Mouse (Mus musculus) left cerebral cortex, adult 8-10 months (tissue): Measurements from ENCODE around the gene Mtus2. TPM values are rescaled to one million over a fixed set of nuclear protein-coding genes. Genes with fewer than 3 reads are reported as not detected.

Experiments
- DNase-seq, 2 experiments: peaks; one replicate each; pipeline ENCODE4 v3.0.0; 2022; ENCODE audit warnings: low spot score in 2 of 2
- total RNA-seq, 4 experiments: library from RNA; stranded (reverse); gene quantifications; 2 replicates each; pipeline ENCODE4 v1.2.4; 2022

Gene Mtus2
- total RNA-seq, 4 experiments from 2014 or later, result 36.6 to 43.1 (median 39.3) TPM

DNA sequence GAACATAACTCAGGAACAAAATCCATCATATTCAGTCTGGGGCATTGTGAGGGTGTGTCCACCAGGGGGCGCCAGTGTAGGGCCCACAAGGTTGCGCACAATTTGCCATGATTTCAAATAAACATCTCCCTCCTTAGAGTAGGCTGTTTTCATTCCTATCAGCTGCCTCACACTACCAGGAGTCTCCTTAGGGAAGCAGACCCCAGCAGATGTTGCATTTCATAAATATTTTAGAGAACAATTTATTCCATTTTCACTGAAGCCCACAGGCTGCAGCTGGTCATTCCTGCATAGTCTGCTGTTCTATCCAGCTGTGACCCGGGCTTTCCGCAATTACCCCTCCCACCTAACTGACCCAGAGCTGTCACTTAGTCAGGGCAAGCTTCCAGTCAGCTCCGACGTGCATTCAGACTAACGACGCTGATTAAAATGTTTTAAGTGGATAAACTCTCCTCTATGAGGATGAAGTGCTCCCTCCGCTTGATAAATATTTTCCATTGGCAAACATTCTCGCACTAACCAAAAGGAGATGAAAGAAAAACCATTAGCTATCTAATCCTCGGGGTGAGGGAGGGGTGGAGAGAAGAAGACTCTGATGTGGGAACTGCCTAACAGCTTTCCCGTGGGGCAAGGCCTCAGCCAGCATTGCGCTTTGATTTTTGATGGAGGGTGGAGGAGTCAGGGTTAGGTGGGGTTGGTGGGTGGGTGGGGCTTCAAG is 223.6 kb downstream of the Mtus2 start:
- no peak for DNase-seq

DNA sequence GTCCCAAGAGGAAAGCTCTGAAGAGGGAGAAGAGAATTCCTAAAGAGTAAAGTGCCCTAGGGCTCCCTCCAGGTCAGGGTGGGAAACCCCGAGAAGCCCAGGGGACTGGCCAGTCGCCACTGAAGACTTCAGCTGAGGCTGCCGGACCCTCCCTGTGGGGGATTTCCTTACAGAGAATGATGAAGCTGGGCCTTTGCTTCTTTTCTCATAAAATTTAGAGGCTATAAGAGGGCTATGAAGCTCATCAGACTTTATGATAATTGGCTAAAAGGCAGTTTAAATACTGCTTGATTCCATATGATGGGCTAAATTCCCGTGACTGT is 224.1 kb downstream of the Mtus2 start:
- no peak for DNase-seq

DNA sequence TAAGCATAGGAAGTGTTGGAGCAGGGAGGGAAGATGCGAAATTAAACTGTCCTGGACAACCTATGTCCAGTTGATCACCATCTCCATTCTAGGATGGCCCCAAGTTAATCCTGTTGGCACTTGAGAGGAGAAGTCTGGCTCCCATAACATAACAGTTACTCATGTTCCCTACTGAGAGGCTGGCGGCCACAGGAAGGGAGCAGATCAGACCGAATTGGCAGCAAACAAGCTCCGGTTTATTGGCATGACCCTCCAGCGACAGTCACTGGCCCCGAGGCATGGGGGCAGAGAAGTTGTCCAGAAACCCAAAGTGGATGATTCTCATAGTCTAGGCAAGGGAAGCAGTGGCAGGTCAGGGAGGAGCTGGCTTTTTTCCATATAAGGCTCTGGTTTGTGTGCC is 224.8 kb downstream of the Mtus2 start:
- no peak for DNase-seq

DNA sequence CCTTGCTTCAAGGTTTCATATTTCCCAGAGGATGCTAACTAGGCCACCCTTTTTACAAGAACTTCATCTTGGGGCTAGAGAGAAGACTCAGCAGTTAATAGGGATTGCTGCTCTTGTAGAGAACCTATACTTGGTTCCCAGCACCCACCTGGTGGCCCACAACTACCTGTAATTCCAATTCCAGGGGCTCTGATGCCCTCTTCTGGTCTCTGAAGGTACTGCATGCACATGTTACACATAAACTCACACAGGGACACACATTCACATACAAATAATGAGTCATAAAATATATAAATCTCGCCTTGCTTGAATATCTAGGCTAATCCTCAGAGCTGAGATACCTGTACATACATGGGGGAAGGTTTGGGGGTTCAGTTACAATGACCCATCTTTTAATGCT is 228.8 kb downstream of the Mtus2 start:
- no peak for DNase-seq

DNA sequence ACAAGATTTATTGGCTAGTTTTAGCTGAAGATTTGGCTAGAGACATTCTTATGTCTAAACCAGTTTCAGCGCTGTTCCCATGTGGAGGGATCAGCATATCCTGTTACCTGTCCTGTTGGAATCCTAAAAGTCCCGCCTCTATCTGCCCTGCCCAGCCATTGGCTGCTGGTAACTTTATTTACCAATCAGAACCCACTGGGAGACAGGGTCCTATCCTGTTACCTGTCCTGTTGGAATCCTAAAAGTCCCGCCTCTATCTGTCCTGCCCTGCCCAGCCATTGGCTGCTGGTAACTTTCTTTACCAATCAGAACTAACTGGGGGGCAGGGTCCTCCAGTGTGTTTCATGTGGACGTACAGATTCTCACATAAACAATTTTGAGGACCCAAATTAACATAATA is 234.3 kb downstream of the Mtus2 start:
- DNase-seq, result no peak

DNA sequence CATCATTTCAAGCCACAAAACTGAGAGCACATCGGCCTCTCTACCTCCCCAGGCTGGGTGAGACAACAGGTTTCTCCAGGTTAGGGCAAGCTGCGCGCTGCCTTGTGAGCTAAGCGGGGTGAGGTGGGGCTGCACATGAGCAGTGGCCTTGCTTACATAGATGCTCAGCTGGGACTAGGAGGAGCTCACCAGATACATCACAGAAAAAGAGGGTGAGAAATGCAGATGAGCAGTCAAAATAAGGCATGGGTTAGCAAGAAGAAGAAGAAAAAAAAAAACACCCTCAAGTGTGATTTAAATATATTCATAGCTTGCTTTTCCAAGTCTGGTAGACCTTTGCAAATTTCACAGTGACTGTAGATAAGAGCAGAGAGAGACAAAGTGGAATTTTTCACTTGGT is 254.7 kb downstream of the Mtus2 start:
- no peak for DNase-seq

DNA sequence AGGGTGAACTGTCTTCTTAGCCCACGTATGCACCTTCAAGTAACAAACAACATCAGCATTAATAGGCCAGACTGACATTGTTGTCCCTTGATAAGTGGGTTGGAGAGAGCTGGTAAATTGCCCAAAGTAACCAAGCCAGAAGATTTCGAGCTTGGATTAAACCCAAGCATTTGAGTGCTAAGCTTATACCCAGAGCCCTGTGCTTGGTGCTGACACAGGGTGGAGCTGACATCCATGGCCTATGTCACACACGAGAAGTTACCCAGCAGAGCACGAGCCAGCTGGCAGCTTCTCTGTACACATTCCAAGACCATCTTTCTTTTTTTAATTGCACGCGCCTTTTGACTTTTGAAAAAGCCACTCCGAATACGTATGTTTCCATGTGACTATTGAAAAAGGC is 259.7 kb downstream of the Mtus2 start:
- DNase-seq, result no peak

DNA sequence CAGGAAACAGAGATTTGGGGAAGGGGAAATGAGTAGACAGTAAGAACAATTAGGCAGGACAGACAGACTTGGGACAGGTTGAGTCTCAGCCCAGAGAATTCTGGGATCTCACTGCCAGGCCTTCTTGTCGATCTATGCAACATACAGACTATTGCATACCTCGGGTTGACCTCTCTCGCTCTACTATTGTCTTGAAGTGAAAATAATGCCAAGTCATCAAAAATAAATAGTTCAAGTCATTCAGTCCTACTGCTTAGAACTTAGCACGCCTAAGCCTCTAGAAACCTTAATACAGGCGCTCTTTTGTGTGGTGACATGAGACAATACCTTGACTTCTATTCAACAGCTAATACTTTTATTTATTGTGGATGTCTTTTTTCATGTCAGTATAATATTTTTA is 265.8 kb downstream of the Mtus2 start:
- no peak for DNase-seq

DNA sequence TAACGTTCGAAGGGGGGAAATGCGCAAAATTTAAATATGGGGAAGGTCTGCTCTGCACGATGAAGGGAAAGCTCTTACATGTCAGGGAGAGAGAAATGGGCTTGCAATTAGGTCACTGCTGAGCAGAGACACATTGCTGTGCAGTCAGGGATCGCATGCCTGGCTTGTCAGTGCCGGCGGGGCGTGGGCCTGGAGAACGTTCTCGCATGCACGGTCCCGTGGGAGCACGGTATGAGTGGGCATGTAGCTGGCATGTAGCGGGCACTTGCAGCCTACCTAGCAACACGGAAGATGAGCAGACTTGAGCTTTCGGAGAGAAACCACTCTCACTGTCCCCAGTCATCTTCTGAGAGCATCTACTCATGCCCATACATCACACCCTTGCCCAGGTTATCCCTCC is 266.9 kb downstream of the Mtus2 start:
- no peak for DNase-seq

DNA sequence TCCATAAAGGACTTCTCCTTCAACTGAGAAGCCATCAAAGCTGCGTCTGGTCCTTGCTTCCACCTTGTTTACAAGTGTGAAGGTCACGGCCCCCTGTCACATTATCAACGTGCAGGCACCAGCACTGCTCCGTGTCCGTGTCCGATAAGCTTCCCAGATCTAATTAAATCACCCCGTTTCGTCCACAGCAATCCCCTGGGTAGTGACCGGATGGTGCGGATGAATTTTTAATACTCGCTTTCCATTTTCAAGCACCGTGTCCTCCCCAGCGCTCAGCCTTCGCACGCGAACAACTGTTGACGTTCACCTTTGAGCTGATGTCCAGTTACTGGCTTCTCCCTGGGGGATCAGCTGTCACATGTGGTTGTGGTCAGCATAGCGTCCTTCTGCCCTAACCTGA is 276.6 kb downstream of the Mtus2 start:
- no peak for DNase-seq

DNA sequence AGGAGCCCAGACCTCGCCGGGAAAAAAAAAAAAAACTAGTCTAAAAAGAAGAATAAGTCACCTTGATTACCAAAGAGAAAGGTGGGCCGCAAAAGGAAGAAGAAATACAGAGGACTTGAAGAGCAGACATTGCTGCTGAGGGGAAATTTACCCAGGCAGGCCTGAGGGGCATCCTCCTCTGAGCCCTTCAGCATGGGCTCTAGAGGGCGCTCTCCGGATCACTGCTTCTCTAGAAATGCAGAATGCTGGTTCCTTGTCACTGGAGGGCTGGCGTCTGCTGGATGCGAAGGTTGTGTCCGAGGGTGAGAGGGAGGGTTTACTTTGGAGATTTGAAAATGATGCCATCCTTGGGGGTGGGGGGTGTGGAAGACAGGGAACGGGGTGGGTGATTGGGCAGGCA is 279.5 kb downstream of the Mtus2 start:
- DNase-seq, result no peak

DNA sequence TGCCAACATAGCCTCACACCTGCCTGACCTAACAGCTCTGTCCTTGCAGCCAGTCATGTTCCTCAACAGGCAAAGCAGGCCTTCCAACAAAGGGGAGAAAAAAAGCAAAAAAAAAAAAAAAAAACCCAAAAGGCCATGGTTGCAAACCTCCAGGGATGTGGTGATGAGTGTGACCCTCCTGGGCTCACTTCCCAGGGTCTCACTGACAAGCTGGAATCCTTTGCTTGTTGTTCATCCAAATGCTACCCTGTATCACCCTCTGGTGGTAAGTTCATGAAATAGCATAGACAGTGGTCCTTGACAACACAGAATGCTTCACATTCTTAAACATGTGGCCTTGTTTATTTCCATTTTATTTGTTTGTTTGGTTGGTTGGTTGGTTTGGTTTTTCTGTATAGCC is 281.9 kb downstream of the Mtus2 start:
- DNase-seq, result no peak

DNA sequence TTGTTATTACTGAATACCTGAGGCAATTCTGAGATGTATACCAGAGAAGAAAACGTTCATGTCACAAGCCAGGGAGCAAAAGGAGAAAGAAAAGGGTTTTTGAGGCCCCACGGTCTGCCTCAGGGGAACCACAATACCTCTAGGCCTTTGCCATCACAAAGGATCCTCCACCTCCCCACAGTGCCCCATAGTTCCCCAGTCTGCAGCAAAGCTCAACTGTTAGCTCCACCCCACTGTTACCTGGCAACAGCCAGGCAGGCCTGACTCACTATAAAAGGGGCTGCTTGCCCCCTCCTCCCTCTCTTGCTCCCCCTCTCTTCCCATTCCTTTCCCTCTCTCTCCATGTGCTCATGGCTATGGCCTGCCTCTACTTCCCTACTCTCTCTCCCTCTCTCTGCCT is 282.6 kb downstream of the Mtus2 start:
- no peak for DNase-seq

DNA sequence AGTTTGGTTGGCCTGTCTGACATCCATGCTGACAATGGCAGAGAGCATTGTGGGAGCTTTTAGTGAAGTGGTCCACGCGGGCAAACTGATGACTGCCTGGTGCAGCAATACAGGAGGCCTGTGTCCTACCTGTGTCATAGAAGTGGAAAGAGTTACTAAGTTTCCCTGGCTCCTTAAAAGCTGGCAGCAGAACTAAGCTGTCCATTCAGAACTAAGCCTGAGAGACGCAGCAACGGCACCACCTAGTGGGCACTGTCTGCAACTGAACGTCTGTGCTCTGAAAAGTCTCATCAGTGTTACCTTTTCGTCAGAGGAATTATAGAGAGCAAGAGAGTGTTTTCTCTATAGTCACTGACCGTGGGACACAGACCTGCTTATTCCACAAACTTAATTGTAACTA is 284.8 kb downstream of the Mtus2 start:
- DNase-seq, result peak; percentile 44 to 60

DNA sequence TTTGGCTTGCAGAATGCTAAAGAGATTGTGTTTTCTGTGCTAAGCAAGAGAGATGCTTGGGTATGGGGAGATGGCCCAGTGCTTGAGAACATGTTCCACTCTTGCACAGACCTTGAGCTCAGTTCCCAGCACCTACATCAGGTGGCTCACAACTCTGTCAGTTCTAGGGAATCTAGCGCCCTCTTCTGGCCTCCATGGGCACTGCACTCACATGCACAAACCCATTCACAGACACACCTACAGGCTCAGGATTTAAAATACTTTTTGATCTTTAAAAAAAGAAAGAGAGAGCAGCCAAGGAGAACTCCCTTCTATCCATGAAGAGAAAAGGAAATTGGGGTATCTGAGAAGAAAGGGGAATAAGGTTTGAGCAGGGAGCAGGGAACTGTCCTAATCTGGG is 287.4 kb downstream of the Mtus2 start:
- DNase-seq, result no peak

DNA sequence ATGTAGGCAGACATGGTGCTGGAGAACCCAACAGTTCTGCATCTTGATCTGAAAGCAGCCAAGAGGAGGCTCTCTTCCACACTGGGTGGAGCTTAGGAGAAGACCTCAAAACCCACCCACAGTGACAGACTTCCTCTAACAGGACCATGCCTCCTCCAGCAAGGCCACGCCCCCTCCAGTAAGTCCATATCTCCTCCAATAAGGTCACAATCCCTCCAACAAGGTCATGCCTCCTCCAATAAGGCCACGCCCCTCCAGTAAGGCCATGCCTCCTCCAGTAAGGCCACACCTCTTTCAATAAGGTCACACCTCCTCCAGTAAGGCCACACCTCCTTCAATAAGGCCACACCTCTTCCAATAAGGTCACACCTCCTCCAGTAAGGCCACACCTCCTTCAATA is 288.3 kb downstream of the Mtus2 start:
- no peak for DNase-seq

DNA sequence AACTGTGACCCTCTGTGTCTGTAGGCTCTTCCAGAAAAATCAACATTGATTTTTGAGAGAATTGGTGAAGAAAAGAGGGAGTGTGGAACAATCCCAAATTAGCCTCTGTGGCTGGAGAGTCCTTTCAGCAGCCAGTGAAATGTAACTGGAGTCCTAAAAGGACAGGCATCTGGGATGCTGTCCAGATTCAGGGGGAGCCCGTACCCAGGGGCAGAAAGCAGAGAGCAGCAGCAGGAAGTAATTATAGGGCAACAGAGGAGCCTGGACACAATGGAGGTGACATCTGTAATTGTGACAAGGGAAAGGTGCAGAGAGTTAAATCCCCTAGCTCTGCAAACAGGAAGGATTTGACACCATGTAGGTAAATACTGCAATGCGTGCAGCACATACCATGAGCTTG is 291.1 kb downstream of the Mtus2 start:
- DNase-seq, result no peak

DNA sequence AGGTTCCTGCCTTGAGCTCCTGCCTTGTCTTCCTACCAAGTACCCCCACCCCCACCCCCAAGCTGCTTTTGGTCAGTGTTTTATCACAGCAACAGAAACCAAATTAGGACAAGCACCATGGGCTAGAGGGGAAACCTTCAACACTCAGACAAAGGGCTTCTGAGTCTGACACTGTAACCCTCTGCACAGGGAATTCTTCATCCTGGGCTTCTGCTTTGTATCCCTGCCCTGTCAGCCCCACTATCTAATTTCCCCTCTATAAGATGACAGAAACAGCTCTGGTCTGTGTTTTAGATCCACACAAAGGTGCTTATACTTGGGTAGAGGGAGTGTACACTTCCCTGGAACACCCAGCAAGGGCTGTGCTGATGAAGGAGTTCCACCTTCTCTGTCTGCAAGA is 294.7 kb downstream of the Mtus2 start:
- no peak for DNase-seq

DNA sequence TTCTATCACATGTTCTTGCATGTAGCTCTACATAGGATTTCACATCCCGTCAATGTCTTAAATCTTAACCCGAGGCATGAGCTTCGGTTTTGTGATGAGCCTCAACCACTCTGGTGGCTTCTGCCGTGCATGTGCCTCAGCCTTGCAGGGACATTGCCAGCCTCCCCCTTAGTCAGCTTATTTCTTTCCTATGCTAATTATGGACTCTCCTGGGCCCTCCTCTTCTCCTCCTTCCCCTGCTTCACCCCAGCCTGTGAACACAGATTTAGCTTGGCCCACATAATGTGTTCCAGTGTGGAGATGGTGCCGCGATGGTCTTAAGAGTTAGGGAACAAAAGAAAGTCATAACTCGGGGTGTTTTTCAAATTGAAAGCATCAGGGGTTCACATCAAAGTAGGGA is 304.9 kb downstream of the Mtus2 start:
- DNase-seq, result no peak

DNA sequence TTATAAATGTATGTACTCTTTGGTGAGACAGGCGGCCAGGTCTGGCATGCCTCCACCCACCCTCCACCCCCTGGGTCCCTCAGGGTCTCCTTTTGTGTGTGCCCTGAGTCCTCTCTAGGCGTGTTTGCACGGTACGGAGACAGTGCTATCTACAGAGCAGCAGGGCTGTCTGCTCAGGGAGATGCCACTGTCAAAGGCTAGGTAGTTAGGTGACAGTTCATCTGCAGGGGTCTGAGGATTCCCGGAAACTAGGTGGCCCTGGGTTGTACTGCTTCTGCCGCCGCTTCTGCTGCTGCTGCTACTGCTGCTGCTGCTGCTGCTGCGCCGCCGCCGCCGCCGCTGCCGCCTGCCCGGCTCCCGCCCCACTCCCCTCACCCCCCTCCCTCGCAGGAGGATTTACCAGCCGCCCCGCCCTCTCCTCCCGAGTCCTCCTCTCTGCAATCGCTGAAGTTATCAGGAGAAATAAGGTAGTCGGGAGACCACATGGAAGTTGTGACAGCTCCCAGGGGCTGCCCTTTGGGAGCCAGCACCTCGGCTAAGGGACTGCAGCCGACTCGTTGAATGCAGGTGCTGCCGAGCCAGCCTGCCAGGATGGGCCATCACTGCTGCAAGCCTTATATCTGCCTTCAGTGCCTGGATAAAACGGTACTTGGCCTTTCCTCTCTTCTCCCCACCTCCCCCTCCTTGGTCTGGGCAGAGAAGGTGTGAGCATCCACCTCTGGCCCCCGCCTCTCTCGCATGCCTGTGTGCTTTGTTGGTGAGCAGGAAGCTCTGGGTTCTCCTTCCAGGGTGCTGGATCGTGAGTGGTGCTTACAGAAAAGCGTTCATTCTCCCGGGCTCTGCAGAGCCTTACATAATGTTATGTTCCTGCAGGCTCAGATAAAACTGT is 307.9 kb downstream of the Mtus2 start:
- DNase-seq, result peak; percentile 54 to 70

DNA sequence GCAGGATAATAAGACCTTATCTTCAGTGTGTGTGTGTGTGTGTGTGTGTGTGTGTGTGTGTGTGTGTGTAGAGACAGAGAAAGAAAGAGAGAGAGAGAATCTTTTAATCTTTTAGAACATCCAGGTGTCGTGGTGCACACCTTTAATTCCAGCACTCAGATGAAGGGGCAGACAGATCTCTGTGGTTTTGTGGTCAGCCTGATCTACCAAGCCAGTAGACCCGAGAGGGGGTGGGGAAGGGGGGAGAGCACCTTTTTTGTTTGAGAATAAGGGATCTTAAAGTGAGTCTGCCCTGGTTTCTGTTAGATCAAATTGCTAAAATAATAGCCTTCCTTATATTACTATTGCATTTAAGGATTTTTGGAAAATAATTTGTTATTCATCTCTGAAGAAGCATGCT is 309.7 kb downstream of the Mtus2 start:
- no peak for DNase-seq

DNA sequence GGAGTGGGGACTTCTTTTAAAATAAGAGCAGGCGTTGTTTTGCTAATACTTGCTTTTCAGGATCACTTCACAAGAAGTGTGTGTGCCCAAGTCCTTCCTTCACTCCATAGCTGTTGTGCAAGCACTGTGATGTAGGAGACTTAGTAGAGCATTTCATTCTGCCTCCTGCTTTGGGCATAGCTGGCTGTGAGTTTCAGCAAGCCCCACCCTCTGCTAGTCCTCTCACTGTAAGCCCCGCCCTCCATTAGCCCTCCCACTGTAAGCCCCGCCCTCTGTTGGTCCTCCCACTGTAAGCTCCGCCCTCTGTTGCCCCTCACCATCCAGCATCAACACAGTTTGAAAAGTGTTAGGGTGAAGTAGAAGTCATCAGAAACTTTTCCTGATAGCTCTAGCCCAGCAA is 310.3 kb downstream of the Mtus2 start:
- DNase-seq, result no peak

DNA sequence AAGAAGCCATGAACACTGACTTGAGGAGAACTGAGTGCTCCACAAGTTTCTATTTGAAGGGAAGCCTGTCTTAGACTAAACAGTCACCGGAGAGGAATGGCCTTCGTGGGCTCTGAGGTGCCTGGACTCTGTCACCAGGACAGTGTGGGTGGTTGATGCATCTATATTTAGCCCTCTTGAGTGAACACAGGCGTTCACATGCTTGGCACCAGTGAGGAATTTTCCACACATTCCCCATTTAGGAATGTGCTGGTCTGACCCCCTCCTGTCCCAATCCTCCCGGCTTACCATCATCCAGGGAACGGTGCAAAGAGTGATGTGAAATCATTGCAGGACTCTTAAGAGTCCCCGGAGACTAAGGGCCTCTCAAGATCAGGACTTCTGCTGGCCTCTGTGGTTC is 314.9 kb downstream of the Mtus2 start:
- no peak for DNase-seq
